Mouse (Mus musculus) adrenal gland (tissue): ENCODE measurements around the gene Wfdc1.

Experiments
- intact Hi-C: fragments of 180-260 bp; cut with DNase I; formaldehyde crosslinking; loops from one replicate; pipeline ENCODE4 v1.15.1; 2025

Gene Wfdc1

GRCm38 (mm10) chr8:119637381-119637780 is 28.8 kb upstream of the Wfdc1 start:
- intact Hi-C loops, result no loop called here

DNA sequence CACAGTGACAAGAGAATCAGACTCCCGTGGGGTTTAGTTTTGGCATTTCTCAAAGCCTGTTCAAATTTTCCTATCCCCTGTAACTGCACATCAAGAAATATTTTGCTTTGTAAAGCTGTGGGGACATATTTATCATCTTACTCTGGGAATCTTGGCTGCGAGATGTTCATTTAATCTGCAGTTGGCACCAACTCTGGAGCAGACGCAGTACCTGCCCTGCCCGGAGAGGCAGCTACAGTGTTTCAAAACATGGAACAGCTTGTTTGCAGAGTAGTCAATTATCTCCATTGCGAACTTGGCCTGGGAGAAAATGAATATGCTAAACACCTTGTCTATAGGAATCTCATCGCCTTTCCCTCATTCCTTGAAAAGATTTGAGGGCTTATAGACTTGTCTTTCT is 27.9 kb upstream of the Wfdc1 start:
- intact Hi-C loops, result no loop called here

GRCm38 (mm10) chr8:119639798-119640197 is 26.4 kb upstream of the Wfdc1 start:
- intact Hi-C loops, result no loop called here

DNA sequence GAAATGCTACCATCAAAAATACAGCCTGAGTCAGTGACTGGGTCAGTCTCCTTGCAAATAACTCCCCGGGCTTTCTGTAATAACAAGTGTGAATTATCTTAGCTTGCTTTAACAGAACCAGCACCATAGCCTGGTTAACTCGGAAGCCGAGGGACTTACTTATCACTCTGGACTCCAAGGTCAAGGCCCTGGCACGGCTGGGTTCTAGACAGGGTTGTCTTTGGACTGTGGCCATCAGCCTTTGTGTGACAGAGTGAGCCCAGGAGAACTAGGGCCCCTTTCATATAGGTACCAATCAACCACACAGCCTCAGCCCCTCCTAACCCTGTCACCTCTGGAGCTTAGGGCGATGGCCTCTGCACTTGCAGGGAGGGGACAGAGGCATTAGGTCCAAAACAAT is 25.1 kb upstream of the Wfdc1 start:
- intact Hi-C loops, result no loop called here

- intact Hi-C loops, result no loop called here
These were observed 23.2 kb upstream of the Wfdc1 start for GRCm38 (mm10) chr8:119642960-119643359.

DNA sequence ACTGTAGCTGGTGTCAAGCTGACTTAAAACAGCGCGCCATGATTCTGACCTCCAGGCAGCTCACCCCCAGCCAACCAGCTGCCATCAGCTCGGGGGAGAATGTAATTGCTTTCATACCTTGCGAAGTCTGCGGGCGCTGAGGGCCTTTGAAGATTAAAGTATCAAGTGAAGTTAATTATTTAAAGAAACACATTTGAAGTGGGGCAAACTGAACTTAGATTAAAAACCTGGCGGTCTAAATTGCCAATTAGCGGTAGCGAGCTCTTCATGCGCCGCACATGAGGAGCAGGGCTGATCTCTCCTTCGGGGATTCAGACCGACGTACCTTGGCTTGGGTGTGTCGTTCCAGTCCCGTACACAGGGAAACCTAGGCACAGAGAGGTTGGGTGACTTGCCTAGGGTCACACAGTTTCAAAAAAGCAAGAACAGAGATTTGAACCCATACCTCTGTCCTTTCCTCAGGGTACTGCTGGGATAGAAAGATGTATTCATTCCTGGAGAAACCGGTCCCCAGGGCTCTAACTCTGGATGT is 21.7 kb upstream of the Wfdc1 start:
- intact Hi-C loops, result no loop called here

DNA sequence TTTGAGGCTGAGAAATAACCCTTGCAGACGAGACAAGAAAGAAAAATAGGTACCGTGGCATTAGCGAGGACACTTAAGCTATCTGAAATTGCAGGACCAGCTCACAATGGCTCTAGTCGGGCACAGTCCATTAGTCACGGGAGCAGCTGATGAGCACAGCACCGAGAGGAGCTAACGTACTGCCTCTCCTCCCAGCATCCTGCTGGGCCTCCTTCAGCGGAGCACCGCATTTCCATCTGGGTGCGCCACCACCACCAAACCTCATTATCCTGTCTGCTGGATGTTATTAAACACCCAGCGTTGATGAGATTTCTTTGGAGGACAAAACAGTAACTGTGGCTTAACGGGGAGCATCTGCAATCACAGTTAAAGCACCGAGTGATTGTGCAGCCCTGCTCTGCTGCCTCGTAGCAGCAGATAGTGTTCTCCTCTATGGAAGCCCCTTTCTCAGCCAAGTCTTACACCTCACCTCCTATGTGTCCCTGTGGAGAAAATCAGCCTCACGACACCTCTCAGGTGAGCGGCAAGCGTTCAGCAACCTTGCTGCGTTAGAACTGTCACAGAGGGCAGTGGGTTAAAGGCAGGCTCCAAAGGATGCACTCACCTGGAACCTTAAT is 21.1 kb upstream of the Wfdc1 start:
- intact Hi-C loops, result no loop called here

- intact Hi-C loops, result no loop called here
These were observed 20.0 kb upstream of the Wfdc1 start for GRCm38 (mm10) chr8:119646197-119646596.

DNA sequence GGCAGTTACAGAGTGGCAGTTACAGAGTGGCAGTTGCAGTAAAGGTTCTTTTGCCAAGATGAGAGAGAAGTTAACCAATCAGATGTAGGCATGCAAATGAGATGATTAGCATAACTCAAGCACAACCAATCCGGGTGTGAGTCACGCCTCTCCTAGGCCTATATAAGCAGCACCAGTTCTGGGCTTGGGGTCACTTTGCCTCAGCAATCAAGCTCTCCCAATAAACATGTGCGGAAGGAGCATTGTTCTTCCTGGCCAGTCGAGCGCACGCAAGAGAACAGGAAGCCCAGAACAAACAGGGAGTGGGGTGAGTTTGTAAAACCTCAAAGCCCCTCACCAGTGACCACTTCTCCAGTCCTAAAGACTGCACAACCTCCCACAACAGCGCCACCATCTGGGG is 19.3 kb upstream of the Wfdc1 start:
- intact Hi-C loops, result no loop called here

DNA sequence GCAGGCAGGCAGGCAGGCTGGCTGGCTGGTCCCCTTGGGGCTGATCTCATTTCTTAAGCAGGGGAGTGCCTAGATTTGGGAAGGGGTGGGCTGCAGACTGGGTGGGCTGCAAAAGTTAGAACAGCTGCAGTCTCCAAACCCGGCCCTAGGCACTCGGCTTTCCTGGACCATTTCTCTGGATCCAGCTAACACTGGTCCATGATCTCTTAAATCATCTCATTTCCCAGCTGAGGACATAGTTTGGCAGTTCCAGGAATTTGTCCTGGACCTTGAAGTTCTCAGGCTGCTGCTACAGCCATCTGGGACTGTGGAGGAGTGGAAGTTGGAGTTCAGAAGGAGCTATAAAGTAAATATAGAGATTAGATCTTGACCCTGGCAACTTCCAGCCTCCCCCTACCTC is 14.8 kb upstream of the Wfdc1 start:
- intact Hi-C loops, result no loop called here

DNA sequence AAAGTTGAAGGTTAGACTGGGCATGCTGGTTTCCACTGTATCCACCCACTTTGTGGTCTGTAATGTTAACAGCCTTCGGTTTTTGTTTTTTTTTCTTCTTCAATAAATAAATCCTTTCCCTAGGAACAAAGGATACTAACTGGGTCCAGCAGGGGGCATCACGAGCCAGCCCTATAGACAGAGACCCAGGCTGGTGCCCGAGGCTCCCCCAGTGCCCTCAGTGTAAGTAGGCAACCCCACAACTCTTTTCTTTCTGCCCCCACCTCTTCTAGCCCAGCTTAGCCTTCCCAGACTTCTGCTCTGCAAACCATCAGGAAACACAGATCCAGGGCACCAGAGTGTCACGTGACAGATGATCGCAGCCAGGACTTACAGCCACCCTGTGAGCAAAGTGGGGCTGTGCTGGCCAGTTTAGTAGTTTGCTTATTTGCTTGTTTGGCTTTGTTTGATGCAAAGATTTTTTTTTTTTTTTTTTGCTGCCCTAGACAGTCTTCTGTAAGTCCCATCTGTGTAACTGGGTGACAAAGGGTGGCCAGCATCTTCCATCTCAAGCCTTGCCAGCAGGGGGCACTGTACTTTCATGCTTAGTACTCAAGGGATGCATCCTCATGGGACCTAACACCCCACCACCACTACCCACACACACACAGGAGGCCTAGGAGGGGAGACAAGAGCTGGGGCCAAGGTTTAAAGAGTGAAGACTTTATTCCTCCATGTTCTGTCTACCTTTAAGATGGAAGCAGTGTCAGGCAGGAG is 9.3 kb upstream of the Wfdc1 start:
- intact Hi-C loops, result no loop called here

GRCm38 (mm10) chr8:119661081-119661480 is 5.1 kb upstream of the Wfdc1 start:
- intact Hi-C loops, result no loop called here

GRCm38 (mm10) chr8:119661892-119662291 is 4.3 kb upstream of the Wfdc1 start:
- intact Hi-C loops, result no loop called here

DNA sequence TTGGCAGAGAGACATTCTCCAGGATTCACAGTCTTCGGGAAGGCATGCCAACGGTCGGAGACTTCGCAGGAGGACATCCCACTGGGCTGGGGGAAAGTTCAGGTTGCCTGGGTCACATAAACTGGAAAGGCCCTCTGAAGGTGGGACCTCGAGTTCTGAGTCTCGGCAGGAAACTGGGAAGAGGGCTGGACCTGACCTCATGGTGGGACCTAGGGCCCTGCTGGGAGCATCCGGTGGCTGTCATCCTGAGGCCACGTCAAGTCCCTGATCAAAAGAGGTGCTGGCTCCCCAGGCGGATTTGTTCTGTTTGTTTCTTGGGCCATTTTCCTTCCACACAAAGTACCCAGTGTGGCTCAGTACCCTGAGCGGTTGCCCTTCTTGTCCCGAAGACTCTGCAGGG is 2.7 kb upstream of the Wfdc1 start:
- intact Hi-C loops, result no loop called here

DNA sequence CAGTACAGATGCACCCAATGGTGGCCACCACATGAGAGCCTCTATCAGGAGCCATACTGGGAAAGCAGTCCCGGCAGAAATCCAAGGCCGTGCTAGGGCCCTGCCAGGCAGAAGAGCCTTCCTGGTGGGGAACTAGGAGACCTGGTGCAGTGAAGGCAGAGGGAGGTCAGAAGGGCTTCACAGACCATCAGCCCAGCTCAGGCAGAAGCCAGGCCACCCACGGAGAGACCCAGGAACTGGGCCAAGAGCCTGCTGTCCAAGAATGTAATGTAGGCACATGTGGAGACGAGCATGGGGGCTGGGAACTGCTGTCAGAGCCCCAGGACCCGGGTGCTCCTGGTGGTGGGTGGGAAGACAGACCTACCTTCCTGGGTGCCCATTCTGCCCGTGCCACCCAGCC is 895 bp upstream of the Wfdc1 start:
- intact Hi-C loops, result no loop called here

GRCm38 (mm10) chr8:119668447-119668846 is 2.3 kb downstream of the Wfdc1 start:
- intact Hi-C loops, result no loop called here

DNA sequence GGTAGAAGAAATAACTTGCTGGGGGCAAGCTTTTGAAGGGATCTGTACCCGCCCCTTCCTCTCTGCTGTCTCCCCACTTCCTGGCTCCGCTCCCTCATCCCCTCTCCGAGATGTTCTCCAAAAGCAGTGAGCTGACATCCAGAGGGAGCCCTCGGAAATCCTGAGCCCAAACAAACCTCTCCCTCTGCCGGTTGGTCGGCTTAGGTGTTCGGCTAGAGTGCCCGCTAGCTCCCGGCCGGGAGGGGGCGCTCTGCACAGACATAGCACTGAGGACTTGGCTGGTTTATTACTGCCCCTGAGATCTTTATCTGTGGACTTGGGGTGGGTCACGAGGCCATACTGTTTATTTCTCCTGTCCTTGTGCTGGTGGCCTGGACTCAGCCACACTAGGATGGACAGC is 3.1 kb downstream of the Wfdc1 start:
- intact Hi-C loops, result no loop called here

- intact Hi-C loops, result loop anchor here (5.0 kb wide), 1 partner anchor 218 kb away; no protein-coding TSS in a partner anchor
These were observed 4.4 kb downstream of the Wfdc1 start for GRCm38 (mm10) chr8:119670419-119671091.

DNA sequence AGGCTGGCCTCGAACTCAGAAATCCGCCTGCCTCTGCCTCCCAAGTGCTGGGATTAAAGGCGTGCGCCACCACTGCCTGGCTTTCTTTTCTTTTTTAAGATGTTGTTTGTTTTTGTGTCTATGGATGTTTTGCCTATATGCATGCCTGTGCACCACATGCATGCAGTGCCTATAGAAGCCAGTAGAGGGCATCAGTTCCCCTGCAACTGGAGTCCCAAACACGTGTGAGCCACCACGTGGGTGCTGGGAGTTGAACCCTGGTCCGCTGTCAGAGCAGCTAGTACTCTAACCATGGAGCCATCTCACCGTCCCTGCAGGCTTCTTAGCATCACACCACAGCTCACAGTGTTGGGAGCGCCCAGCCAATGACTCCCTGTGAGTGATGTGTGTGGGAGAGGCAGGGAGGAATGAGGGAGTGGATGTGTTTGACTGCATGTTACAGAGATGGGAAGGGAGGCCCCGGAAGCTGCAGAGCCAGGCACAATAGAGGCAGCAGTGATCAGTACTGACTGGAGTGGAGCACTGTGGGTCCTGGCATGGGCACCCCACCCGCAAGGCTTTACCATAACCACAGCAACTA is 7.9 kb downstream of the Wfdc1 start:
- intact Hi-C loops, result loop anchor here (5.0 kb wide), 1 partner anchor 222 kb away; no protein-coding TSS in a partner anchor

- intact Hi-C loops, result loop anchor here (5.0 kb wide), 2 partner anchors 88 to 153 kb away; no protein-coding TSS in a partner anchor
These were observed 9.3 kb downstream of the Wfdc1 start for GRCm38 (mm10) chr8:119675457-119675856.

DNA sequence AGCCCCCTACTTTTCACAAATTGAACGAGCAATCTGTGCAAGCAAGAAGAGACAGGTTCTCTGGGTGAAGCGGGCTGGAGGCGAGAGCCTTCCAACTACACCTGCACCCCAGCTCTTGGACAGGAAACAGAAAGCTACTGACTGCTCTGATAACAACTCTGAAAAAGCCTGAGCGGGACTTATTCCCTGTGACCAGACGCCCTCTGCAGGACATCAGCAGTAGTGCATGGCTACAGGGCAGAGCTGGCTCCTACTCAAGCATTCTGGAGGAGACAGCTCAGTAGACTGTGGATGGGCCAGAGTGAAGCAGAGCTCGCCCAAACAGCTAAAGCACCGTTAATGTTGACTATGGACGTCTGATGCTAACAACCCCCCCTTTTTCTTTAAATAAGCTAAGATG is 10.2 kb downstream of the Wfdc1 start:
- intact Hi-C loops, result loop anchor here (5.0 kb wide), 2 partner anchors 89 to 154 kb away; no protein-coding TSS in a partner anchor
